Mouse (Mus musculus) forebrain, embryonic 15.5 days (tissue): ENCODE results near the gene Tmem206. TPM values are rescaled to one million over a fixed set of nuclear protein-coding genes. Genes with fewer than 3 reads are reported as not detected.
A peak's percentile ranks its signal among the peaks of the same experiment; 100 is the strongest.

Experiments
- ATAC-seq: fragments of 200-750 bp; cut with Nextera tagmentation; replicated peaks from 2 replicates; pipeline ENCODE4 v1.8.0; 2017; ENCODE audit warnings: mild to moderate bottlenecking, moderate TSS enrichment, moderate library complexity
- H3K27ac ChIP-seq: fragments of 300-500 bp; sonication (generic); replicated peaks from 2 replicates; pipeline ENCODE4 v1.5.1; 2015; ENCODE audit warnings: mild to moderate bottlenecking, inconsistent platforms
- H3K27me3 ChIP-seq: fragments of 300-500 bp; sonication (generic); 2 replicates; pipeline ENCODE4 v1.6.1; 2015; ENCODE audit warnings: inconsistent platforms
- H3K36me3 ChIP-seq: fragments of 300-500 bp; sonication (generic); 2 replicates; pipeline ENCODE4 v1.6.1; 2015; ENCODE audit warnings: mild to moderate bottlenecking, inconsistent platforms
- H3K4me1 ChIP-seq: fragments of 300-500 bp; sonication (generic); 2 replicates; pipeline ENCODE4 v1.6.1; 2015; ENCODE audit warnings: inconsistent platforms
- H3K4me2 ChIP-seq: fragments of 300-500 bp; sonication (generic); replicated peaks from 2 replicates; pipeline ENCODE4 v1.6.1; 2015; ENCODE audit warnings: mild to moderate bottlenecking, inconsistent platforms
- H3K4me3 ChIP-seq: fragments of 300-500 bp; sonication (generic); 2 replicates; pipeline ENCODE4 v1.5.1; 2015; ENCODE audit warnings: mild to moderate bottlenecking, inconsistent platforms
- H3K9ac ChIP-seq: fragments of 300-500 bp; sonication (generic); replicated peaks from 2 replicates; pipeline ENCODE4 v1.6.1; 2015; ENCODE audit warnings: mild to moderate bottlenecking, inconsistent platforms
- H3K9me3 ChIP-seq: fragments of 300-500 bp; sonication (generic); 2 replicates; pipeline ENCODE4 v1.6.1; 2016; ENCODE audit warnings: inconsistent platforms
- WGBS: fragments of 180-500 bp; shearing (Covaris S2); methylation state at CpG from one replicate; pipeline ENCODE4 v1.1.7; 2015; ENCODE audit warnings: mixed read lengths; 5-methylcytosine and 5-hydroxymethylcytosine counted together
- polyA plus RNA-seq: library from polyadenylated mRNA; unstranded; fragments of >200 nt; fragmentation: Nextera tagmentation; extraction: Ambion mirVana; gene quantifications from 2 replicates; pipeline ENCODE4 v1.2.1, GENCODE M21; 2015

Tmem206 gene
- polyA plus RNA-seq, 1 experiment from 2014 or later = 54.0 TPM

DNA sequence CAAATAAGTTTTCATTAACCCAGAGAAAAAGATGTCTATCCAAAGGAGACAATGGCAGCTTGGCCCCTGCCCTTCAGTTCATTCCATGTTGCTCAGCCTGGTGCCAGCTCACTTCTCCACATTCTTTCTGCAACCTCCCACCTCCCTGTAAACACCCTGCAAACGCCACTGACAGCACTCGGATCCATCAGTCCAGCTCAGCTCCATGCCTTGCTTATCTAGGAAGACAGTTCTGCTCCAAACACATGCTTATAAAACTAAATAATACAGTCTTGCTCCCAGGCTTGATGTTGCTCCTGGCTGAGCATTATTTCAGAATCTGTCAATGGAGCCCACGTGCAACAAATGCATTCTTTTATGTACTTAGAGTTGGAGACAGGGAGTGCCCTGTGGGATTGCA lies 29.9 kb upstream of the Tmem206 start:
- Histone ChIP-seq H3K4me1 (no peaks in the 10 kb centered on the region), H3K27me3 (no peaks in the 10 kb centered on the region), H3K9me3 (no peaks in the 10 kb centered on the region), H3K4me2 (no peak overlapping the region), H3K9ac (no peak overlapping the region), H3K27ac (no peak overlapping the region), H3K4me3 (no peak overlapping the region), H3K36me3 (no peaks in the 10 kb centered on the region)
- no peak for ATAC-seq
- WGBS = 47% methylated on average over 3 of the region's 3 CpGs

DNA sequence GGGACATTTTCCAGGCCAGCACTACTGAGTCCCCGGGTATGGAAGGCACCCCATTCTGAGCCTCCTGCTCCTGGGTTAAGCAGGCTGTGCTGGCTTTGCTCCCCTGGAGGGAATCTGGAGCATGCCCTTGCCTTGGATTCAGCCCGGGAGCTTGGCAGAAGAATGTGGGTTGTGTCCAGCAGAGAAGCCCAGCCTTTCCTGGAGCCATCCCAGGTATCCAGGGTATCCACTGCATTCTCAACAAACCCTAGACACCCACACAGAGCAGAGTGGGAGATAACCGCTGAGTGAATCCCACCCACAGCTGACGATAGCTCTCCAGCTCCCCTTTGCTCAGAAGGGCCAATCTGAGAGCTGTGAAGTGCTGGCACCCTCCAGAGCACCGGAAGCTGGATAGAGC lies 29.3 kb upstream of the Tmem206 start:
- H3K36me3 ChIP-seq = no peaks in the 10 kb centered on the region
- ATAC-seq = no peak
- H3K4me2 ChIP-seq = no peak overlapping the region
- no peak overlapping the region for H3K27ac ChIP-seq
- no peak overlapping the region for H3K9ac ChIP-seq
- 72% methylated on average over 5 of the region's 5 CpGs for WGBS
- no peak overlapping the region for H3K4me3 ChIP-seq
- no peaks in the 10 kb centered on the region for H3K9me3 ChIP-seq
- H3K4me1 ChIP-seq = no peaks in the 10 kb centered on the region
- H3K27me3 ChIP-seq = no peaks in the 10 kb centered on the region

DNA sequence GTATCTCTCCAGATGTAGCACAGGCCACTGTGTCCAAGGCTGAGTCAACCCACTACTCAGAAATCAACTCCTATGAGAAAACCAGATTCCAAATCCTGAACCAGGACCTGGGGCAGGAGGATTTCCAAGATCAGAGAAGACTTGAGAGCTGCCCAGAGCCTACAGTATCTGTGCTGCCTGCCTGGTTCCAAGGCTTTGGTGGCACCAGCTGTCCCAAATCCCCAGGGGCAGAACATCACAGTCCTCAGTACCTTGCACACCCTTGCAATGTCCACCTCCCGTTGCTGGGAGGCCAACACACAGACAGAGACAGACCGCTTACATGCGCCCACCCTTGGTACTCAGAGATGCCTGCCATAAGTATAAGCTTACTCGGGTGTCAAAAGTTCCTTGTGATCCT lies 27.4 kb upstream of the Tmem206 start:
- no peak overlapping the region for H3K27ac ChIP-seq
- H3K36me3 ChIP-seq = no peaks in the 10 kb centered on the region
- 94% methylated on average over 4 of the region's 4 CpGs for WGBS
- no peak overlapping the region for H3K4me2 ChIP-seq
- no peaks in the 10 kb centered on the region for H3K9me3 ChIP-seq
- no peak for ATAC-seq
- no peak overlapping the region for H3K4me3 ChIP-seq
- H3K27me3 ChIP-seq = no peaks in the 10 kb centered on the region
- no peak overlapping the region for H3K9ac ChIP-seq
- no peaks in the 10 kb centered on the region for H3K4me1 ChIP-seq

DNA sequence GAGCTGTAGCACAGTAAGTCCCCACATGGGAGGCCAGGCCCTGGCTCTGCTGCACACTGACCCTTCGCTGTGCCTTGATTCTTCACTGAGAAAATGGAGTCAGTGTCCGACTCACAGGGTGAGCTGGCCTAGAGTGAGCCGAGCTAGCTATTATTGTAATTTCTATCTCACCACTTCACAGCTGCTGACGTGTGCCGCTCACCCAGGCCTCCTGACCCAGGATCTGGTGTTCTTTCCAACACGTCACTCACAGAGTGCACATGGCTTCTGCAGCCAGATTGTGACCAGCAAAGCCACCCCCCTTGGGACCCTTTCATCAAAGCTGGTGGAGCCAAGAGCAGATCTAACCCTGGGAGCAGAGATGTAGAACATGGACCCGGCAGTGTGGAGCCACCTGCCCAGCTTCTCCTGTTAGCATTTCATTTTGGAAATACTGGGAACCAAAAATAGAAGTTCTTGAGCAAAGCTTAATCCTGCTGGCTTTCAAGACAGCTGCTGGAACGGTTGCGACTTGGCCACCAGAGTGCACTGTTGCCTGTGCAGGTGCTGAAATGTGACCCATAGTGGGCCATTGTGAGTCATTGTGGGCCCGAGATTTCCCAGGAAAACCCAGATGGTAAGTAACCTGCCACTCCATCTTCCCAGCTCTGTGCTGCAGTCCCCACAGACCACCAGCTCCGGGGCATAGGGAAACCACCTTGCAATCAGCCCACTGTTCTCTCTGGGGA lies 26.3 kb upstream of the Tmem206 start:
- Histone ChIP-seq H3K27me3 (no peaks in the 10 kb centered on the region), H3K9me3 (no peaks in the 10 kb centered on the region), H3K4me2 (no peak overlapping the region), H3K4me3 (no peak overlapping the region), H3K9ac (no peak overlapping the region), H3K4me1 (no peaks in the 10 kb centered on the region), H3K27ac (no peak overlapping the region), H3K36me3 (no peaks in the 10 kb centered on the region)
- ATAC-seq = no peak
- 59% methylated on average over 11 of the region's 11 CpGs for WGBS

DNA sequence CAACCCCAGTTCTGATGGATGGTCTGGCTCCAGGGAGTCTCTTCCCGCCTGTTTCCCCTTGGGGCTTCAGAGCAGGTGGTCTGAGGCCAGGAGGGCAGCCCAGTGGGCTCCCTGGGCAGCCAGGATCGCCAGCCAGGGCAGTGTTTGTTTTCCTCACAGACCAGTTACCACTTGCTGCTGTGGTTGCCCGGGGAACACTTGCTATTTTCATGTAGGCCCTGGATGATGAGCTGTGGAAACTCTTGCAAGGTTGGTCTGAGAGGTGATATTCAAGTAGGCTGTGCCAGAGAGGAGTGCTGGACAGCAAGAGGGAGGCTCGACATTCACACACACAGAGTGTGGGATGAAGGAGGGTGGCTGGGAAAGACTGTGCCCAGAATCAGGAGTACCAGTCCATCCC lies 23.8 kb upstream of the Tmem206 start:
- no peaks in the 10 kb centered on the region for H3K9me3 ChIP-seq
- H3K4me3 ChIP-seq = no peak overlapping the region
- no peak for ATAC-seq
- no peak overlapping the region for H3K9ac ChIP-seq
- H3K36me3 ChIP-seq = no peaks in the 10 kb centered on the region
- WGBS = 41% methylated on average over 4 of the region's 4 CpGs
- no peaks in the 10 kb centered on the region for H3K27me3 ChIP-seq
- no peaks in the 10 kb centered on the region for H3K4me1 ChIP-seq
- H3K4me2 ChIP-seq = no peak overlapping the region
- no peak overlapping the region for H3K27ac ChIP-seq

DNA sequence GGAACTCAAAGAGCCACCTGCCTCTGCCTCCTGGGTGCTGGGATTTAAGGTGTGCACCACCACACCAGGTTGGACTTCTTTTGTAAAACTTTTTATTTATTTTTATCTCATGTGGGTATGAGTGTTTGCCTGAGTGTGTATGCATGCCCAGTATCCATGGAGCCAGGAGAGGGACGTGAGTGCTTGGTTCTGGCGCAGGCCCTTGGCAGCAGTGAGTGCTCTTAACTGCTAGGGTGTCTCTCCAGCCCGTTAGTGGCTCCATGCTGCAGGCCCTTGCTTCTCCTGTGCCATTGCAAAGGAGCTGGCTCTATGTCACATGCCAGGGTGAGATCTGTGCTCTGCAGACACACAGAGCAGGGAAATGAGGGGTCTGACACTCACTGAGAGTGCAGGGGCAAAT lies 22.0 kb upstream of the Tmem206 start:
- H3K9ac ChIP-seq = no peak overlapping the region
- WGBS = 74% methylated on average over 3 of the region's 3 CpGs
- H3K27ac ChIP-seq = no peak overlapping the region
- H3K4me3 ChIP-seq = no peak overlapping the region
- H3K4me2 ChIP-seq = no peak overlapping the region
- H3K4me1 ChIP-seq = no peaks in the 10 kb centered on the region
- H3K36me3 ChIP-seq = peaks cover 4% of the 10 kb centered on the region; the same call in 1 of the 2 replicates
- no peaks in the 10 kb centered on the region for H3K9me3 ChIP-seq
- ATAC-seq = no peak
- H3K27me3 ChIP-seq = no peaks in the 10 kb centered on the region

DNA sequence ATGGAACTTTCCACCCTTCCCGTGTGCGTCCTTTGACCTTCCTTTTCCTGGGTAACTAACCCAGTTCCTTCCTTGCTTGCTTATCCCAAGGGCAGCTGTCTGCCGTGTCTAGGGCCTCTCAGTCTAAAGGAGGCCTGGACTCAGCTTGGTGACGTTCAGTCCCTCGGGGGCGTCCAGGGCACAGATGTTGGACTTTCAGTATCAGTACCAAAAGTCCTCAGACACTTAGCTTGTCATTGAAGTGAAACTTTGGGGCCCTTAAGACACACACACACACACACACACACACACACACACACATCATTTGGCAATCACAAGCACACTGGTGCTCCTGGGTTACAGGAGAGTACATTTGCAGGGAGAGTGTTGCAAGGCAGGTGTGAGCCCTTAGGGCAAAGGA lies 21.5 kb upstream of the Tmem206 start:
- Histone ChIP-seq H3K4me1 (no peaks in the 10 kb centered on the region), H3K4me2 (no peak overlapping the region), H3K4me3 (no peak overlapping the region), H3K9me3 (no peaks in the 10 kb centered on the region), H3K36me3 (peaks cover 4% of the 10 kb centered on the region; the same call in 1 of the 2 replicates), H3K9ac (no peak overlapping the region), H3K27me3 (no peaks in the 10 kb centered on the region), H3K27ac (no peak overlapping the region)
- 68% methylated on average over 6 of the region's 6 CpGs for WGBS
- ATAC-seq = no peak

DNA sequence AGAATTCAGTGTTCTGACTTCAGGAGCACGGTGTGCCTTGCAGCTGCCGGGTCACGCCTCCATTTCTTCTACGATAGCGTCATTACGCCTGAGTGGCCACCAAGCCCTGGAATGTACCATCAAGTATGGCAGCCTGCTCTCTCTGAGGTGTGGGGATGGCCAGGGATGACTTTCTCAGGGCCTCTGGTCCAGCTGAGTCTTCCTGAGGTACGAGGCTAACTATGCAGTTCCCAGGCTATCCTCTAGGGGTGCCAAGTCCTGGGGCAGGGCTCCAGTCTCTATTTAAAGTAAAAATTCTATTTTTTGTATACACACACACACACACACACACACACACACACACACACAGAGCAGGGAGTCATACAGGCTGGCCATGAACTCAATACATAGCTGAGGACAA lies 20.1 kb upstream of the Tmem206 start:
- no peaks in the 10 kb centered on the region for H3K27me3 ChIP-seq
- H3K27ac ChIP-seq = no peak overlapping the region
- peaks cover 4% of the 10 kb centered on the region; the same call in 1 of the 2 replicates for H3K36me3 ChIP-seq
- H3K4me1 ChIP-seq = no peaks in the 10 kb centered on the region
- H3K9ac ChIP-seq = no peak overlapping the region
- no peak overlapping the region for H3K4me3 ChIP-seq
- no peaks in the 10 kb centered on the region for H3K9me3 ChIP-seq
- no peak overlapping the region for H3K4me2 ChIP-seq
- 61% methylated on average over 7 of the region's 7 CpGs for WGBS
- no peak for ATAC-seq

DNA sequence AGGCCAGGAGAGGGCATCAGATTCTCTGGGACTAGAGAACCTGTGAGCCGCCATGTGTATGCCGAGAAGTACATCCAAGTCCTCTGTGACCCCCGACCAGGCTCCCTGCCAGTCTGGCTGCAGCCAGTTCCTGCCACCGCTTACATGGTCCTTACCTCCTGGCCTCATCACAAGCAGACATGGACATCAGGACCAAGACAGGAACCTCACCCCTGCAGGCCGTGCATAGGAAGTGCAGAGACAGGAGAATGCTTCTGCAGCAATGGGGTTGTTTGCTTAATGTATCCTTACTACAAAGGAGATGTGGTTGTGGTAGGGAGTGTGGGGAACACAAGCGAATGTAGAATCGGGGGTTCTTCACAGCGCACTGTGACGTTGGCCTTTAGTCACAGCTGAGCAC lies 19.4 kb upstream of the Tmem206 start:
- WGBS = 89% methylated on average over 9 of the region's 9 CpGs
- no peak overlapping the region for H3K27ac ChIP-seq
- H3K4me1 ChIP-seq = no peaks in the 10 kb centered on the region
- no peak overlapping the region for H3K4me3 ChIP-seq
- no peak for ATAC-seq
- H3K9ac ChIP-seq = no peak overlapping the region
- H3K9me3 ChIP-seq = no peaks in the 10 kb centered on the region
- no peaks in the 10 kb centered on the region for H3K27me3 ChIP-seq
- peaks cover 4% of the 10 kb centered on the region; the same call in 1 of the 2 replicates for H3K36me3 ChIP-seq
- no peak overlapping the region for H3K4me2 ChIP-seq

DNA sequence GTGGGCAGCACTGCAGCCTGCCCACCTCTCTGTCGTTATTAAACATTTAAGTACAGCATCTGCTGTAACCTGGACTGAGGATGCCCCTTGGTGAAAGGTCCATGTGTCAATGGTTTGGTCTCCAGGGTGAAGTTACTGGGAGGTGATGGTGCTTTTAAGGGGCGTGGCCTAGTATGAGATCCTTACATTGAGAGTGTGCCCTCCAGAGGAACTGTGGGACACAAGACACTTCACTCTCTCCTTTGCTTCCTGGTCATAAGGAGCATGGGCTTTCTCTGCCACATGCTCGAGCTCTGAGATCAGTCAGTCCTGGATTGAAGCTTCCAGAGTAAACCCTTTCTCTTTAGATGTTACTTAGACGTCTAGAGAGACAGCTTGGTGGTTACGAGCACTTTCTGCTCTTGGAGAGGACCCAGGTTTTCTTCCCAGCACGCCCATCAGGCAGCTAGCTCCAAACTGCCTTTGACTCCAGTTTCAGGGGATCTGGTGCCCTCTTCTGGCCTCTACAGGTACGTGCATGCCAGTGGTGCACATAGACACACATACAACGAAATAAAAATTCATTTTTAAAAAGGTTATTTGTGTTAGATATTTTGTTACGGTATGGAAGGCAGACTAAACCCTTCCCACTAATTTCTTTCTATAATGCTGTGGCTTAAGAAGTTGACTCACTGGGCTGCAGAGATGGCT lies 17.8 kb upstream of the Tmem206 start:
- no peak overlapping the region for H3K4me3 ChIP-seq
- H3K27me3 ChIP-seq = no peaks in the 10 kb centered on the region
- peaks cover 4% of the 10 kb centered on the region; the same call in 1 of the 2 replicates for H3K4me1 ChIP-seq
- no peak overlapping the region for H3K27ac ChIP-seq
- WGBS = 86% methylated on average over 9 of the region's 9 CpGs
- no peak overlapping the region for H3K9ac ChIP-seq
- ATAC-seq = no peak
- H3K9me3 ChIP-seq = no peaks in the 10 kb centered on the region
- peaks cover 4% of the 10 kb centered on the region; the same call in 1 of the 2 replicates for H3K36me3 ChIP-seq
- no peak overlapping the region for H3K4me2 ChIP-seq

DNA sequence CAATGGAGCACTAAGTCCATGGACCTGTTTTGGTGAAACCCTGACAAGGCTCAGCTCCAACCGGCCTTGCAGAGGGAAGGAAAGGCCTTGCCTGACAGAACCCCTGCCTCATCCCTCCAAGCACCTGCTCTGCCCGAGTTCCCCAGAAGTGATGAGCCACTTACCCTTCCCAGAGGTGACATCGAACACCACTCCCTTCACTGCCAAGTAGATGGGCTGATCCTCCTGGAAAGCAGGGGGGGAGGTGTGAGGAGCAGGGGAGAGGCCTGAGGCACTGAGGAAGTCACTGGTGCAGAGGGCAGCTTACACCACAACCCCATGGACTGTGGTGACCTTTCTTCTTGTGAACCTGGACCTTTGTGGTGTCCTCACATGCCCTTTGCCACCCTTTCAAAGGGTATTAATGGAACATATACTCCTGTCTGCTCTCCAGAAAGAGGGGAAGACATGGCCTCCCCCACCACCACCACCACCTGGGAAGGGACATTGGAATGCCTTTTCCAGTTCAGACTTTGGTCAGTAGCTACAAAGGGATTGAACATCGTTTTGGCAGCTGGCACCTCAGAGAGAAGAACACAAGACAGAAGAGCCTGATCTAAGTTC lies 14.3 kb upstream of the Tmem206 start:
- Histone ChIP-seq H3K4me2 (no peak overlapping the region), H3K27ac (no peak overlapping the region), H3K4me3 (no peak overlapping the region), H3K9ac (no peak overlapping the region), H3K36me3 (peaks cover 4% of the 10 kb centered on the region; the same call in 1 of the 2 replicates), H3K4me1 (peaks cover 4% of the 10 kb centered on the region; the same call in 1 of the 2 replicates), H3K27me3 (no peaks in the 10 kb centered on the region), H3K9me3 (no peaks in the 10 kb centered on the region)
- no peak for ATAC-seq
- 73% methylated on average over 4 of the region's 4 CpGs for WGBS

DNA sequence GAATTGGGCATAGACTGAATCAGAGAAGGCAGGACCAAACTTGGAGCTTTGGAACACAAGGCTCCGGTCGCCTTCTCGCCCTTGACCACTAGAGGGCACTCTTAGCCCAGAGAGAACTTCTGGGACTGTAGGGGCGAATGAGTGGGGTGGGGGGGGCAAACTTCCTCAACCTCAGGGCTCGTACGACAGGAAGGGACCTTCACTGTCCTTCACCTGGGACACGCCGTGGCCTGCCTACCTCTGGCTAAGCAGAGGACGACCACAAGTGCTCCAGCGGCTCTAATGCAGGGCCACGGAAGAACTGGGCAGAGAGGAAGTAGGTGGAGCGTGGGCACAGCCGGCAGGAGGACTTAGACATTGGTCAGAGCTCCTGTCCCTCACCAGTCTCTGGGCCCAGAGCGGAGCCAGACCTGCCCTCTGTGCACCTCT lies 13.2 kb upstream of the Tmem206 start:
- peak; percentile 81 for ATAC-seq
- Histone ChIP-seq H3K9me3 (no peaks in the 10 kb centered on the region), H3K4me3 (peak overlapping the region; percentile 44), H3K4me2 (peak overlapping the region; percentile 40), H3K4me1 (peaks cover 10% of the 10 kb centered on the region), H3K27ac (no peak overlapping the region), H3K27me3 (no peaks in the 10 kb centered on the region), H3K36me3 (peaks cover 4% of the 10 kb centered on the region; the same call in 1 of the 2 replicates), H3K9ac (peak overlapping the region; percentile 46)
- WGBS = under 1% methylated on average over 14 of the region's 14 CpGs
